Mouse (Mus musculus) testis, adult 2 months (tissue): ENCODE measurements around the gene Slc37a4.

Source experiments
- CTCF ChIP-seq: fragments of 200-500 bp; IDR thresholded peaks from 2 replicates; pipeline ENCODE4 v1.5.1; 2012; ENCODE audit warnings: low read depth, mild to moderate bottlenecking, inconsistent platforms, low read length, moderate library complexity; ENCODE audit not compliant: control insufficient read depth, insufficient read depth, insufficient replicate concordance
- POLR2A ChIP-seq: fragments of 200-500 bp; IDR thresholded peaks from 2 replicates; pipeline ENCODE4 v1.6.1; 2012; ENCODE audit warnings: low read depth, mild to moderate bottlenecking, inconsistent platforms, low read length, moderate library complexity; ENCODE audit not compliant: control insufficient read depth

- TF ChIP-seq CTCF (peak; percentile 44; the same call in 1 of the 2 replicates), POLR2A (no peak)
Measured at GRCm38 (mm10) chr9:44391466-44391865, 5.2 kb upstream of the Slc37a4 start.
